Mouse (Mus musculus) layer of hippocampus, adult 11-12 months (tissue): Measurements from ENCODE around the gene Gm32717.
"Not testable (repeated sequence)": the region's sequence is repeated elsewhere in the genome, so short reads cannot be mapped to it uniquely, and the experiment has no call there.

Source experiments
- DNase-seq: peaks from one replicate; pipeline ENCODE4 v3.0.0; 2022; ENCODE audit warnings: low spot score

The Gm32717 gene

DNA sequence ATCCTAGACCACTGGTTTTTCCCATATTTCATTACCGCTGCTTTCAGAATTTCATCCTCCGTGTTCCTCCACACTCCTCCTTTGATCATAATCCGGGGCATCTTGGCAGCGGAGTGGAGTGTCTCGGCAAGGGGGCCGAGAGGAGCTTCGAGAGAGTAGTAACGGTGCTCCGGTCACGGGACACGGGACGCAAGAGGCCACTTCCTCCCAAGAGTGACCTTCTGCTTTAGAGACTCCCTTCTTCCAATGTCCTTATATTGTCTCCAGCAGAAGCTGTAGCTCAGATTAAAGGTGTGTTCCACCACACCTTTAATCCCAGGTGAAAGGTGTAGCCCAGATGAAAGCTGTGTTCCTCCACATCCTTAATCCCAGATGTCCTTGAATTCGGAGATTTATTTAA is at the start of gene Gm32717:
Gm32717 (minus strand) TSS at position 101 of the 400 bp plus-strand sequence.
- not testable (repeated sequence) for DNase-seq

DNA sequence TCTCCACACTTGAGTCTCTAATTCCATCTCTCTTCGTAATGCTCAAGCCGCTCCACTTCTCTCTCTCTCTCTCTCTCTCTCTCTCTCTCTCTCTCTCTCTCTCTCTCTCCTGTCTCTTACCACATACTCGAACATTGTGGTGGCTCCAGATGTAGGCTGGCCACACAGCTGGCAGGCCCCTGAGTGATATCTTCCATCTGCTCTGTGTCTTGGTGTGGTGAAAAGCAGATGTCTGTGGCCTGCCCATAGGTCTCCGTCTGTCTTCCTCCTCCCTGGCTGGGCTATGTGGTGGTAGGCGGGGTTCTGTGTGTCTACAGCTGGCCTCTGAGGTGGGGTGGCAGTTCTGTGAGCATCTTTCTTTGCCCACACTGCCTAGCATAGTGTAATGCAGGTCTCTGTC is 42.4 kb upstream of the Gm32717 start:
- DNase-seq = not testable (repeated sequence)

DNA sequence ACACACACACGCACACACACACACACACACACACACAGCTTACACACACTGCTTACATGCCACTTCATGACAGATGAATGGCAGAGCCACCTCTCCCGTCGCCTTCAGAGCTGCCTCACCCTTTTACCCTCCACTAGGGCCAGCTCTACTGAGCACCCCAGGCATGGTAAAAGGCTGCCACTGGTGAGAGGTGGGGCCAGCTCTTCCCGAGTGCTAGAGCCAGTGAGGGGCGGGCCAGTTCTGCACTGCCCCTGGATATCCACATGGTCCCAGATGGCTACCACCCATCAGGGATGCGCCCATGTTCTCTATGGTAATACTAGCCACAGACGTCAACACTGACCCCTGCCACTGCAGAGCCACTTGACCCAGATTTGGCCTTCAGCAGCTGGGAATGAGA is 42.0 kb upstream of the Gm32717 start:
- DNase-seq = not testable (repeated sequence)

DNA sequence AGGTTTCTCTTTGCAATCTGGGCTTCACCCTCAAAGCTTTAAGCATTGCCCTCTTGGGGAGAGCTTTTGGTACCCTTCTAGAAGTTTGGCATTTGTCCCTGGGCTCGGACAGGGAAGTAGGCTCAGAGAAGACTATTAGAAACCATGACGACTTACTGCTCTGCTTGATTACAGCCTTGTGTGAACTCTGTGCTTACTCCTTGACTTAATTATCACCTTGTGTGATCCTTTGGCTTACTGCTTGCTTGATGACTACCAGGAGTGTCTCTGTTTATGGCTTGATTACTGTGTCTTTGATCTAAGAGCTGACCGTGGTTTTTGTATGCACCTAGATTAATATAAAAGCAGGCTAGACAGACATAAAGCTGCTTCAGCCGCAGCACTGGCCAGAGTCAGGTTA is 37.5 kb upstream of the Gm32717 start:
- DNase-seq = not testable (repeated sequence)

DNA sequence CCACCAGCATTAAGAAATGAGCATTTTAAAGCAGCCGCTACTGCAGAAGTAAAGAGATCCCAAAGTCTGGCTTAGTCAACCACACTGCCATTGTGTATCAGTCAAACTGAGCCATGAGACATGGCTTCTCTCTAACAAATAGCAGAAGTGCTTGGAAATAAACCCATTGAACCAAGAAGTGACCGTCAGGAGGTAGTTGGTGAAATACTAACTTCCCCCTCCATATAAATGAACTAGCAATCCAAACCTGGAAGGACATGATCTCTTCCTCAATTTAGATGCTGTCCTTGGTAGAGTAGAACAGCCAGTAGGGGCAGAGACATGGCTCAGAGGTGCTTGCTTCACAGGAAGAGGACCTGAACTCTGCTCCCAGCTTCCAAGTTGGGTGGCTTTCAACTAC is 30.8 kb upstream of the Gm32717 start:
- not testable (repeated sequence) for DNase-seq

DNA sequence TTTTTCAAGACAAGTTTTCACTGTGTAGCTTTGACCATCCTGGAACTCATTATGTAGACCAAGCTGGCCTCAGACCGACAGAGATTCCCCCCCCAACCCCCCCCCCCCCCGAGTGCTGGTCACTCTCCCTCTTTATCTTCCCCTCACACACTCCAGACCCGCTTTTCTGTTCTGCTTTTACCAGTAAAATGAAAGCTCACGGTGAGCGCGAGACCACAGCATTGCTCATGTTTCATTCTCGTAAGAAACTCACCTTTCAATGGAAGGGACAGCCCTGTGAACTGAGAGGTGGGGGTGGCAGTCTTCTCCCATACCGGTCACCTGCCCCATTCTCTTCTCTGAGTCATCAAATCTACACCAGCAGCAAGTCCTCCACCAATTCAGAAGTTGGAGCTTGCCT is 28.2 kb upstream of the Gm32717 start:
- not testable (repeated sequence) for DNase-seq

DNA sequence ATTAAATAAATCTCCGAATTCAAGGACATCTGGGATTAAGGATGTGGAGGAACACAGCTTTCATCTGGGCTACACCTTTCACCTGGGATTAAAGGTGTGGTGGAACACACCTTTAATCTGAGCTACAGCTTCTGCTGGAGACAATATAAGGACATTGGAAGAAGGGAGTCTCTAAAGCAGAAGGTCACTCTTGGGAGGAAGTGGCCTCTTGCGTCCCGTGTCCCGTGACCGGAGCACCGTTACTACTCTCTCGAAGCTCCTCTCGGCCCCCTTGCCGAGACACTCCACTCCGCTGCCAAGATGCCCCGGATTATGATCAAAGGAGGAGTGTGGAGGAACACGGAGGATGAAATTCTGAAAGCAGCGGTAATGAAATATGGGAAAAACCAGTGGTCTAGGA is 17.8 kb upstream of the Gm32717 start, which contains the start of gene Gm32802:
Gm32802 (plus strand) TSS at position 301 of the 400 bp plus-strand sequence.
- DNase-seq = not testable (repeated sequence)

DNA sequence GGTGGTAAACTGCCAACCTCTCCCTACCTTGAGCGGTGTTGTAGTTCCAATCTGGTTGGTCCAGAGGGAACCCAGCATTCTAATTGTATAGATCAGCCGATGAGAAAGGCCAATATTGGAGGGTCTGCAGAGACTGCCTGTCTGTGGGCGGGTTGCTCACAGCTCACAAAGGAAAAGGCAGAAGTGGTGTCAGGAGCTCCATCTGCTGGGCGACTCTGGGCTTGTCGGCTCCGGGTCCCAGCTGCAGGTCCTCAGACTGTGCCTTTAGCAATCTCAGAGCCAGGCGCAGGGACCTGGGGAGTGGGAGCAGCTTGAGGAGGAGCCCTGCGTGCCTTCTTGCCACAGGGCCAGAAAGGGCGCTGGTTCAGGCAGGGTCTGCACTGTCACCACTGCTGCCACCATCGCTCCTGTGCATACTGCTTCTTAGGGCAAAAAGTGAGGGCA is 10.3 kb upstream of the Gm32717 start:
- DNase-seq = peak; percentile 28

DNA sequence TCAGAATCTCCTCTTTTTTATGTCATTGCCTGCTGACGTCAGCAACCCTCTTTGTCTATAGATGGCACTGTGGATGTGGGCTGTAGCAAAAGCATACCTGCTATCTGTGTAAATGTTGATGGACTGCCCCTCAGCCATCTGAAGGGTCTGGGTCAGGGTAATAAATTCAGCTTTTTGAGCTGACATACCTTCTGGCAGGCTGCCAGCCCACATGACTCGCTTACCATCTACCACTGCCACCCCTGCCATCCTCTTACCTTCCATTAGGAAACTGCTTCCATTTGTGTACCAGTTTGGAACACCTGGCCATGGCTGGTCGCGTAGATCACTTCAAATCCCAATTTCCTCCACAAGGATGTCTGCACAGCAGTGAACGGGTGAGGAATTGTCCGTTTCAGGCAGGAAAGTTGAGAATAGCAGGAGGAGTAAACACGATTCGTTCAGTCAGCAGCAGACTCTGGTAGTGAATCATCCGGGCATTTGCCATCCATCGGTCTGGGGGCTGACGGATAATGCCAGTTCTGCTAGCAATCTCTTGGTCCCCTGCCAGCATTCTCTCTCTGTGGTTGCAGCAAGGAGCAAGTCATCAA is 8.5 kb upstream of the Gm32717 start:
- DNase-seq = peak; percentile 5

DNA sequence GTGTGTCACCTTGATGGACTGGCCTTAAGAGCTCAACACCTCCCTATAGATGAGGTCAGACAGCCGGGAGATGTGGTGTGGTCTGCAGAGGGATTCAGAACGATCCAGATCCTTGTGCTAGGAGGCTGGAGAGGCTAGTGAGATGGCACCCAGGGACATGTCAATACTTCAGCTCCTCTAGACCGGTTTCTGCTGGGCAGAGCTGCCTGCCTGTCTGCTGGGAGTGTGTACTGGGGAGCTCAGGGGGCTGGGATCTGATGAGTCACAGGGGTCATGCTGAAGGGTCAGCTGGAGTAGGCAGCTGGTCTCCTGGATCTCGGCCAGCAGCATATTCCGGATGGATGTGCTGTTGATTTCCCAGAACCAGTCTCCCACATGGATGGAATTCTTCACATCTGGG is 8.0 kb downstream of the Gm32717 start:
- DNase-seq = not testable (repeated sequence)

DNA sequence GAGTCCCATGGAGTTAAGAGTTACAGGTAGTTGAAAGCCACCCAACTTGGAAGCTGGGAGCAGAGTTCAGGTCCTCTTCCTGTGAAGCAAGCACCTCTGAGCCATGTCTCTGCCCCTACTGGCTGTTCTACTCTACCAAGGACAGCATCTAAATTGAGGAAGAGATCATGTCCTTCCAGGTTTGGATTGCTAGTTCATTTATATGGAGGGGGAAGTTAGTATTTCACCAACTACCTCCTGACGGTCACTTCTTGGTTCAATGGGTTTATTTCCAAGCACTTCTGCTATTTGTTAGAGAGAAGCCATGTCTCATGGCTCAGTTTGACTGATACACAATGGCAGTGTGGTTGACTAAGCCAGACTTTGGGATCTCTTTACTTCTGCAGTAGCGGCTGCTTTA is 13.0 kb downstream of the Gm32717 start:
- DNase-seq = not testable (repeated sequence)

DNA sequence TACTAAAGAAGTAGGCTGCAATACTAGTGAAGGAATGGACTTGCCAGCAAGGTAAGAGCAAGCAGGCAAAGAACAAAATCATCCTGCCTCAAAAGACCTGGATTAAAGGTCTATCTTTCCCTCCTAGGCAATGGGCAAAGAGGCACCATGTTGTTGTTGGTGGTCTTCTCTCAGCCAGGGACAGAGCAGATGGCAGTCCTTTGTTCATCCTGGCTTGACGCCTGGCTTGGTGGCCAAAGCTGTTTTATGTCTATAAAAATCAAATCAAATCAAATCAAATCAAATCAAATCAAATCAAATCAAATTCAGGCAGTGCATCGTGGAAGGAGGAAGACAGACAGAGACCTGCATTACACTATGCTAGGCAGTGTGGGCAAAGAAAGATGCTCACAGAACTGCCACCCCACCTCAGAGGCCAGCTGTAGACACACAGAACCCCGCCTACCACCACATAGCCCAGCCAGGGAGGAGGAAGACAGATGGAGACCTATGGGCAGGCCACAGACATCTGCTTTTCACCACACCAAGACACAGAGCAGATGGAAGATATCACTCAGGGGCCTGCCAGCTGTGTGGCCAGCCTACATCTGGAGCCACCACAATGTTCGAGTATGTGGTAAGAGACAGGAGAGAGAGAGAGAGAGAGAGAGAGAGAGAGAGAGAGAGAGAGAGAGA is 24.7 kb downstream of the Gm32717 start:
- not testable (repeated sequence) for DNase-seq

DNA sequence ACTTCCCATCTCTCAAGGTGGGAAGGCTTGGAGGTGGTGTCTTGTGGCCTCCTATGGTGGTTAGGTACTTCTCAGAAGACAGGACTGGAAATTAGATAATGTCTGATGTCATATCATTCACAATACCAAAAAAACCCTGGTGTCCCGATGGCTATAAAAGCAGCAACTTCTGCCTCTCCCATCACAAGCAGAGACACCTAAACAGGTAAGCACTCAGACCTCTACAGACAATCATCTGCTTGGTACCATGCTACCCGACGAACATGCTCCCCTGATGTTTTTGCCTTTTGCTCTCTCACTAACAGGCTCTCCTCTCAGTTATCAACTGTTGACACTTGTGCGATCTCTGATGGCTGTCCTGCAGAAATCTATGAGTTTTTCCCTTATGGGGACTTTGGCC is 35.9 kb downstream of the Gm32717 start, which contains the start of gene Il22:
Il22 (plus strand) TSS at position 301 of the 400 bp plus-strand sequence.
- no peak for DNase-seq

DNA sequence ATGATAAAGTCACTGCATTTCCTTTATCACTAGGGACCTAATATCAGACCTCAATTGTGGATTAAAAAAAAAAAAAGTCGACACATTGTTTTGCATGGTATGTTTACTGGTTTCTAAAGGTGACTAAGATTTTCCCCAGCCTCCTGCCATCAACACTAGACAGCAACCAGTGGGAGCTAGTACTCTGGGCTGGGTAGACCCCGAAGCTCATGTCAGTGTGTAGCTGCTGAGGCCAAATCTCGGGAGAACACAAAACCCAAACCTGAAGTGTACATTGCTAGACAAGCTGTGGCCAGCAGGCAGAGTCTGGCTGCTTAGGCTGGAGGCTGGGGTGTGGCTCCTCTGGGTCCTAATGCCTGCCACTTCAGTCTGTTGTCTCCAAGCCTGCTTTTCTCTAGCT is 45.4 kb downstream of the Gm32717 start:
- not testable (repeated sequence) for DNase-seq
